Mouse (Mus musculus): ENCODE measurements around the gene Hmgcl. TPM values are rescaled to one million over a fixed set of nuclear protein-coding genes. Genes with fewer than 3 reads are reported as not detected.

The Hmgcl gene
- total and polyA plus RNA-seq, 2 experiments, result 187 to 266 TPM

DNA sequence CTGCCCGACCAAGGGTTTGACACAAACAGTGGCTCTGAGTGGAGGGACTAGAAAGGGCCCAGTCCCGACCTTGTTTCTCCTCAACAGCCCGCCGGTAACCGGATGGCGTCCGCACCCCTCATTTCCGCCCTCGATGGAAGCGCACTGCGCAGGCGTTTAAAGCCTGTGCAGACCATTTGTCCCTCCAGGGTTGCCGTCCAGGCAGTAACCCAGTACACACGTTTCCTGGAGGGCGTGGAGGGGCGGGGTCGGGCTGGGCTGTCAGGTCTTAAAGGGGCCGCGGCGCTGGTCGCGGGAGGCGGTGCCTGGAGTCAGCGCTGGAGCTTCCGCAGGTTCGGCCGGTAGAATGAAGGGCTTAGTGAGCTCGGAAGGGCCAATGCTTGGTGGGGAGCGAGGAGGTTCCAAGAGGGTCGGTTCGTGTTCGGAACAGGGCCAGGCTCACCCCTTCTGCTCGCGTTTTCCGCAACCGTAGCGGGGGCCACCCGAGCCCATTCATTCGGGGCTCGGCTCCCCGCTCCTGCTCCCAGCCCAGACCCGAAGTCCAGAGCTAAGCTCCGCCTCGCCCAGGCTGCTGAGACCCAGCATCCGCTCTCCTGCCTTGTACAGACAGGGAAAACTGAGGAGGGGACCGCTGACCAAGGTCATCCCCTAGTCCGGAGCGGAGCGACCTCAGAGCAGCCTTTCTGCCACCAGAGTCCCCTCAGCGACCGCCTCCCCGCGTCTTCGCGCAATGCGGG lies 17.4 kb downstream of the Hmgcl start, which contains the start of gene Gale:
Gene Gale, plus strand, starts transcription at position 271 of the 737 bp plus-strand sequence.
- H3K4me1 ChIP-seq (ENCODE audit: control insufficient read depth, insufficient read depth, low read length), result peaks cover 16% of the 10 kb centered on the region
- peak within 1 kb of the TSS; percentile 74 for H3K4me3 ChIP-seq (ENCODE audit: insufficient read depth, low read depth, low read length)
- TF ChIP-seq POLR2A (IDR thresholded peaks at IDR 0.05; ENCODE audit: extremely low read depth, insufficient read depth, low read length) (peak; percentile 90), CTCF (IDR thresholded peaks at IDR 0.05; ENCODE audit: low read depth, low read length) (no peak)
- H3K79me2 ChIP-seq (ENCODE audit: control insufficient read depth, insufficient read depth, low read length), result no peaks in the 10 kb centered on the region
- no peaks in the 10 kb centered on the region for H3K27me3 ChIP-seq (ENCODE audit: control insufficient read depth, insufficient read depth, low read length)
- H3K9ac ChIP-seq (ENCODE audit: low read depth, low read length), result peak within 1 kb of the TSS; percentile 89
- H3K36me3 ChIP-seq (ENCODE audit: control insufficient read depth, insufficient read depth, low read length), result peaks cover 4% of the 10 kb centered on the region; the same call in 1 of the 2 replicates
- DNase-seq (ENCODE audit: extremely low read depth, low read depth, low spot score), result peak; percentile 89
- WGBS, result under 1% methylated on average over 47 of the region's 56 CpGs
- peak within 1 kb of the TSS; percentile 97 for H3K27ac ChIP-seq (replicated peaks; ENCODE audit: insufficient read depth, low read depth, low read length)

DNA sequence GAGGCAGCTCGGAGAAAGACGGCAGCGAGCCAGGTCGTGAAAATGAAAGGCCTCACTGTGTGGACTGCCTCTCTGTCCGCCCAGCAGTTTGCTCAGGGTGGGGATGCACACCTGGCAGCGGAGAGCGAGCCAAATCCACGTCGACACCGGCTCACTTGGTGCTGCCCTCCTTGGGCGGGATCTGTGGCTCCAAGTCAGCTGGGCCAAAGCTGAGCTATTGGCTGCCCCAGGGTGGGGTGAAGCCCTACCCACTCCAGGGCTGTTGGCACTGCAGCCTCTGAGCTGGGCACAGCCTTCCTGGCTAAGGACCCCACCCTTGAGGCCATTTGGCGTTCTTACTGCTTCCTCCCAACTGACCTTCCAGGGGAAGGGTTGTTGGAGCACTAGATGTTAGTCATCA lies 18.2 kb downstream of the Hmgcl start:
- Histone ChIP-seq H3K4me3 (ENCODE audit: insufficient read depth, low read depth, low read length) (peak overlapping the region; percentile 74), H3K27ac (replicated peaks; ENCODE audit: insufficient read depth, low read depth, low read length) (peak overlapping the region; percentile 79), H3K9ac (ENCODE audit: low read depth, low read length) (peak overlapping the region; percentile 73), H3K27me3 (ENCODE audit: control insufficient read depth, insufficient read depth, low read length) (no peaks in the 10 kb centered on the region), H3K4me1 (ENCODE audit: control insufficient read depth, insufficient read depth, low read length) (peaks cover 8% of the 10 kb centered on the region), H3K36me3 (ENCODE audit: control insufficient read depth, insufficient read depth, low read length) (peaks cover 4% of the 10 kb centered on the region; the same call in 1 of the 2 replicates), H3K79me2 (ENCODE audit: control insufficient read depth, insufficient read depth, low read length) (no peaks in the 10 kb centered on the region)
- peak; percentile 94 for DNase-seq (ENCODE audit: extremely low read depth, low read depth, low spot score)
- whole genome bisulfite sequencing, result under 1% methylated on average over 12 of the region's 12 CpGs
- TF ChIP-seq CTCF (IDR thresholded peaks at IDR 0.05; ENCODE audit: low read depth, low read length), result no peak
- TF ChIP-seq POLR2A (IDR thresholded peaks at IDR 0.05; ENCODE audit: extremely low read depth, insufficient read depth, low read length), result peak; percentile 64

DNA sequence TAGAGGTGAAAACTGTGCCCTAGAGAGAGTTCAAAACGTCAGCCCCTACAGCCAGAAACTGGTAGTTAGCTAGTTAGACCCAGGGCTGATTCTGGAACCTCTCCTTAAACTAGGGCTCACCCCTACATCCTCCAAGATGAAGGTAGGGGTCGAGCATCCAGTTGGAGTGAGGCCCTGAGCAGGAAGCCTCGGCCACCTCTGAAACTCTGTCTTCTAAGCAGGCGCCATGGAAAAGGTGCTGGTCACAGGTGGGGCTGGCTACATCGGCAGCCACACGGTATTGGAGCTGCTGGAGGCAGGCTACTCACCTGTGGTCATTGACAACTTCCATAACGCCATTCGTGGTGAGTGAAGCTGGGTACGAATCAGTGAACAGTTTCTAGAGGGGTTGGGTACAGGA lies 18.9 kb downstream of the Hmgcl start:
- no peak for TF ChIP-seq POLR2A (IDR thresholded peaks at IDR 0.05; ENCODE audit: extremely low read depth, insufficient read depth, low read length)
- no peak for TF ChIP-seq CTCF (IDR thresholded peaks at IDR 0.05; ENCODE audit: low read depth, low read length)
- Histone ChIP-seq H3K79me2 (ENCODE audit: control insufficient read depth, insufficient read depth, low read length) (no peaks in the 10 kb centered on the region), H3K27ac (replicated peaks; ENCODE audit: insufficient read depth, low read depth, low read length) (peak overlapping the region; percentile 79), H3K36me3 (ENCODE audit: control insufficient read depth, insufficient read depth, low read length) (peaks cover 4% of the 10 kb centered on the region; the same call in 1 of the 2 replicates), H3K4me3 (ENCODE audit: insufficient read depth, low read depth, low read length) (no peak overlapping the region), H3K9ac (ENCODE audit: low read depth, low read length) (no peak overlapping the region; the same call in 1 of the 2 replicates), H3K4me1 (ENCODE audit: control insufficient read depth, insufficient read depth, low read length) (peaks cover 4% of the 10 kb centered on the region), H3K27me3 (ENCODE audit: control insufficient read depth, insufficient read depth, low read length) (no peaks in the 10 kb centered on the region)
- no peak for DNase-seq (ENCODE audit: extremely low read depth, low read depth, low spot score)
- 86% methylated on average over 9 of the region's 9 CpGs for WGBS

DNA sequence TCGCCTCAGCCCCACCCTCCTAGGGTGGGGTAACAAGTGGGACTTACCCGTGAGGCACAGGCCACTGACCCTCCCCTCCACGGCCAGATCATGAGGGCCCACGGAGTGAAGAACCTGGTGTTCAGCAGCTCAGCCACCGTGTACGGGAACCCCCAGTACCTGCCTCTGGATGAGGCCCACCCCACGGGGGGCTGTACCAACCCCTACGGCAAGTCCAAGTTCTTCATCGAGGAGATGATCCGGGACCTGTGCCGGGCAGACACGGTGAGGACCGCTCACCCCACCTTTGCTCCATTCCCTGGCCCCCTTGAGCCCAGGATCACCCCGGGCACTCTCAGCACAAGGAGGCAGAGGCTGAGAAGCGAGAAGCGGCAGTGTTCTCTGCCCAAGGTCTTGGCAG lies 20.0 kb downstream of the Hmgcl start:
- WGBS, result 94% methylated on average over 16 of the region's 16 CpGs
- H3K4me3 ChIP-seq (ENCODE audit: insufficient read depth, low read depth, low read length), result no peak overlapping the region
- peaks cover 5% of the 10 kb centered on the region for H3K4me1 ChIP-seq (ENCODE audit: control insufficient read depth, insufficient read depth, low read length)
- no peaks in the 10 kb centered on the region for H3K27me3 ChIP-seq (ENCODE audit: control insufficient read depth, insufficient read depth, low read length)
- H3K36me3 ChIP-seq (ENCODE audit: control insufficient read depth, insufficient read depth, low read length), result peaks cover 4% of the 10 kb centered on the region; the same call in 1 of the 2 replicates
- H3K27ac ChIP-seq (replicated peaks; ENCODE audit: insufficient read depth, low read depth, low read length), result no peak overlapping the region
- H3K79me2 ChIP-seq (ENCODE audit: control insufficient read depth, insufficient read depth, low read length), result no peaks in the 10 kb centered on the region
- H3K9ac ChIP-seq (ENCODE audit: low read depth, low read length), result no peak overlapping the region
- no peak for DNase-seq (ENCODE audit: extremely low read depth, low read depth, low spot score)
- TF ChIP-seq POLR2A (IDR thresholded peaks at IDR 0.05; ENCODE audit: extremely low read depth, insufficient read depth, low read length), result no peak
- no peak for TF ChIP-seq CTCF (IDR thresholded peaks at IDR 0.05; ENCODE audit: low read depth, low read length)

DNA sequence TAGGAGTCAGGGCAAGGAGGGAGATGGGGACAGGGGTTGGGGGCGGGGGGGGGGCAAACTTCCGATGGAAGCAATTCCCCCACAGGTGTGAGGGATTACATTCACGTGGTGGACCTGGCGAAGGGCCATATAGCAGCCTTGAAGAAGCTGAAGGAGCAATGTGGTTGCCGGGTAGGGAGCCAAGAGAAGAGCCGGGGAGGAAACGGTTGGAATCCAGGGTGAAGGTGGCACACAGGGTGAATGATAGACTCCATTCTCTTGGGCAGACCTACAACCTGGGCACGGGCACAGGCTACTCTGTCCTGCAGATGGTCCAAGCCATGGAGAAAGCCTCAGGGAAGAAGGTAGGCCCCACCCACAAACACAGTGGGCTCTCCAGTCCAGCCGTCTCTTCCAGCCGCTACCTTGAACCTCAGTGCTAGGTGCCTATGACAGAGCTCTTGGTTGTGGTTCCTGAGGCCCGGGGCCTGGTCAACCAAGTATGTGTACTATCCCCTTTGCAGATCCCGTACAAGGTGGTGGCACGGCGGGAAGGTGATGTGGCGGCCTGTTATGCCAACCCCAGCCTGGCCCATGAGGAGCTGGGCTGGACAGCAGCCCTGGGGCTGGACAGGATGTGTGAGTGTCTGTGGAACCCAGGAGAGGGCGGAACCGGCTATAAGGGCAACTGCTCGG lies 21.0 kb downstream of the Hmgcl start:
- DNase-seq (ENCODE audit: extremely low read depth, low read depth, low spot score), result no peak
- H3K4me3 ChIP-seq (ENCODE audit: insufficient read depth, low read depth, low read length), result no peak overlapping the region
- no peaks in the 10 kb centered on the region; the same call in 1 of the 2 replicates for H3K36me3 ChIP-seq (ENCODE audit: control insufficient read depth, insufficient read depth, low read length)
- H3K9ac ChIP-seq (ENCODE audit: low read depth, low read length), result no peak overlapping the region
- peaks cover 10% of the 10 kb centered on the region for H3K4me1 ChIP-seq (ENCODE audit: control insufficient read depth, insufficient read depth, low read length)
- 89% methylated on average over 18 of the region's 18 CpGs for WGBS
- no peak overlapping the region for H3K27ac ChIP-seq (replicated peaks; ENCODE audit: insufficient read depth, low read depth, low read length)
- peaks cover 7% of the 10 kb centered on the region for H3K79me2 ChIP-seq (ENCODE audit: control insufficient read depth, insufficient read depth, low read length)
- no peaks in the 10 kb centered on the region for H3K27me3 ChIP-seq (ENCODE audit: control insufficient read depth, insufficient read depth, low read length)
- TF ChIP-seq POLR2A (IDR thresholded peaks at IDR 0.05; ENCODE audit: extremely low read depth, insufficient read depth, low read length), result no peak
- no peak for TF ChIP-seq CTCF (IDR thresholded peaks at IDR 0.05; ENCODE audit: low read depth, low read length)

All from liver, adult 2 months (tissue).